Mouse (Mus musculus): ENCODE data around the gene Def8.

Gene Def8

DNA sequence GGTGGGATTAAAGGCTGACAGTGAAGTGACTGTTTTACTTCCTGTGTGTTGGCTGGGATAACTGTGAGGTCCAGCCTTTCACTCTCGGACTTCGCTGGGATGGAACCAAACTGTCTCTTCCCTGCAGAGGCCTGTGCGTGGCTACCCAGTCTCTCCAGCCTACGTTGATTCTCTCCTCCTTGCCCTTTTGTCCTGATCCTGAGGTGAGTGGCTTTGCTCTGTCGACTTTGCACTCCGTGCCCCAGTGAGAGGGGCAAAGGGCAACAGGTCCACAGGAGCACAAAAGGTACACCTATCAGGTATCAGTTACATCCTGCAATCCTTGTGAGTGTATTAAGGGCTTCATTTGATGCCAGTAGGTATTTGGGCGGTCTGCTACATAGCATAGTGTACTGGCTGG is at the start of gene Def8:
Def8 (plus strand) TSS at position 87 of the 400 bp plus-strand sequence.
- DNase-seq: no peak

DNA sequence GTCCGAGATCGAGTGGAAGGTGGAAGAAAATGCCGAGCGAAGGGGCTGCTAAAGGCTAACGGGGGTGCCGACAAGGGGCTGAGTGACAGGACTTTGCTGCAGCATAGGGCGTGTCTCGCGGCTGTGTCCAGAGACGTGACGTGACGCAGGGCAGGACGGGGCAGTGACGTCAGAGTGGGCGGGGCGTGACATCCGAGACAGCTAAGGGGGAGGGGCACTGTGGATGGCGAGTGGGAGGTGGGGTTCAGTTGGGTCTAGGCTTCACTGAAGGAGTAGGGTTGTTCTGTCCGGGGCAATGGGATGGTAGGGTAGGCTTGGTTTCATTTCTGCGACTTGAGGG is 49.1 kb upstream of the Def8 start:
- DNase-seq: peak; percentile 95 to 97

DNA sequence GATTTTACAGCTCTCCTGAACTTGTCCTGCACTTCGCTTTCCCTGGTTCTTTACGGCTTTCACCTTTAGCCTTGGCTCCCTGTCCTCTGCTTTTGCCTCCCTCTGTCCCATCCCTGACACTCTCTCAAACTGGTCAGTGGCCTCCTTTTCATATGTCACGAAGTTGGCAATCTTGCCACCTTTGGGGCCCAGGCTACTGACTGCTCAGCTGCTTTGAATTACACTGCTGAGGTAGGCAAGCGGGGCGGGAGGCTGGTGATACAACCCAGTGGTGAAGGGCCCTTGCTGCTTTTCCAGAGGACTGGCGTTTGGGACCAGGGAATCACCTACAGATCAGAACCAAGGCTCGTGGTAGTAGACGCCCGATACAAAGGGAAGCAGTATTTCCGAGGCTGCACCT is 47.6 kb upstream of the Def8 start:
- DNase-seq: no peak

DNA sequence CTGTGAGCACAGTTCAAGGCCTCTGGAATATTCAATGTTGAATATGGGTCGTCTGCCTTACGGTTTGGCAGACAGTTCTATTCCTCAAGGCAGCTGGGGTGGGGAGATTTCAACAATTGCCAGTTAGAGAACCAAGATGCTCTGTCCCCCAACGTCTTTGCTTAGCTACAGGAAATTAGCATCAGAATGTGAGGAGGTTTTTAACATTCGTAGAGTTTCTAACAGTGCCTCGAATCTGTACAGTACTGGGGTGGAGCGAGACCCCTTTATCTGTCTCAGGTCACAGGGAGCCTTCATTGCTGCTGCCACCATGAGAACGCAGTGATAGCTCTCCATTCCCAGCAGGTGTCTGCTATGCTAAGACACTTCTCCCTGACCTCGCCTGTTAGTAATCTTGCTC is 47.2 kb upstream of the Def8 start:
- no peak for DNase-seq

DNA sequence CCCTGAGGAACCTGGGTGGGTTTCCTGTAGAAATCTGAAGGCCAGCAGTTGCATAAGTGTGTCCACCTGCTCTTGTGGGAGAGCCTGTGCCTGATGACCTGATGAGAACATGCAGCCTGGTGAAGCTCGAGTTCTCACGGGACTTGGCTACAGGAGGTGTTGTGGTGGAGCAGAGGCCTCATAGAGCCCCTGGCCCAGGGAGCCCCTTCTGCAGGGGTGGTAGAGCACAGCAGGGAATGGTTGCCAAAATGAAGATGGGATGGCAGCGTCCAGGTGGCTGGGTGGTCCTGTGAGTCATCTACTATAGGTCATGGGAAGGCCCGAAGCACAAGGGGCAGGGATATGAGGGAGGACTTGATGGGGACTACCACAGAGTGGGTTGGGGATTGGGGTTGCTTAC is 41.6 kb upstream of the Def8 start:
- DNase-seq: no peak

DNA sequence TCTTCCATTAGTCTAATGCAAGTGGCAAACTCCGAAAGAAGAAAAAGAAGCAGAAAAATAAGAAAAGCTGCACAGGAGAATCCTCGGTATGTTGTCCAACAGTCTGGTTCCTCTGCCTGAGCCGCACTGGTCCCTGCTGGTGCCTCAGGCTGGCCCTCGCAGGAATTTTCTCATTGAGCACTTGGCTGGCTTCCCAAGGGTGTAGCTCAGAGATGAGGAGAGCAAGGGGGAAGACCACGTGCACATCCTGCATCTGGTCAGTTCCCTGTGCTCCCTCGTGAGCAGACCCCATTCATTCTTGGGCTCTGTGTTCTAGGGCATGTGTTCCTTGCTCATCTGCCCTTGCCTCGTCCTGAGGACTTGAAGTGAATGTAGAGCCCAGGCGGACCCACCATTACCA is 40.8 kb upstream of the Def8 start:
- DNase-seq: no peak

DNA sequence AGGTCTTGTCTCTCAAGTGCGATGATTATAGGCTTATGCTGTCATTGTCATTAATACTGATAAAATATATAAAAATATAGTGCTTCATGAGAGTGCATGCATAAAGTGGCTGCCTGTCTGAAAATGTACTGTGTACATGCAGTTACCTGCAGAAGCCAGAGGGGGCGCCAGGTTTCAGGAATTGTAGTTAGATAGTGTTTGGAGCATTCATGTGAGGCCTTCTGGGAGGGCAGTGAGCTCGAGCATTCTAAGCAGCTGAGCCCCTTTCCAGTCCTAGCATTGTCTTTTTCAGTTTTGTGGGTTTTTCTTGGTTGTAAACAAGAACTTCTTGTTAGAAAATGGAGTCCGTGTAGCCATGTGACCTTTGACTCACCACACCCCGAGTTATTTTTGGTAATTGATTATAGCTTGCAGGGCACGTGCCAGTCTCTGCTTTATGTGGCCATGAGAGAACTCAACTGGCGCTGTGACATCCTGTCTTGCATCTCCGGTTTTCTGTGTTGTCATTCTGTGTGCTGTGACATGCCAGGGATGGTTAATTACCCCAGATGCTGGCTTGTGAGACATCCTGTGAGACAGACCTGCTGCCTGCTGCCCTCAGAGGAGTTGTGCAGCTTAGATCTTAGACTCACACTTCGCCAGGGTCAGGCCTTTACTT is 38.3 kb upstream of the Def8 start:
- peak in 1 of 2 experiments; percentile 41 for DNase-seq

DNA sequence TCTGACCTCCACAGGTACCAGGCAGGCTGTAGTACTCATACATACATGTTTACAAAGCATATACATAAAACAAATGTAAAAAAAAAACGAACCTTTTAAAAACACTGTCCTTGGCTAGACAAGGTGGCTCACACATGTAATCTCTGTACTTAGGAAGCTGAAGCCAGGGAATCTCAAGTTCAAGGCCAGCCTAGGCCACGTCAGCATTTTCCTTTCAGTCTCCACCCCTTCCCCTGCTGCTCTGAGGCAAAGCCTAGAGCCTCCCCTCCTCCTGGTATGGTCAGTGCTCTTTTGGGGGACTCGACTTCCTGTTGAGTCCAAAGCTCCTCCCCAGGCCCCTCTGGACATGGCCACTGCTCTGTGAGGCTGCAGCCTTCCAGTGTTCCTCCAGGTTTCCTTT is 36.3 kb upstream of the Def8 start:
- DNase-seq: no peak

DNA sequence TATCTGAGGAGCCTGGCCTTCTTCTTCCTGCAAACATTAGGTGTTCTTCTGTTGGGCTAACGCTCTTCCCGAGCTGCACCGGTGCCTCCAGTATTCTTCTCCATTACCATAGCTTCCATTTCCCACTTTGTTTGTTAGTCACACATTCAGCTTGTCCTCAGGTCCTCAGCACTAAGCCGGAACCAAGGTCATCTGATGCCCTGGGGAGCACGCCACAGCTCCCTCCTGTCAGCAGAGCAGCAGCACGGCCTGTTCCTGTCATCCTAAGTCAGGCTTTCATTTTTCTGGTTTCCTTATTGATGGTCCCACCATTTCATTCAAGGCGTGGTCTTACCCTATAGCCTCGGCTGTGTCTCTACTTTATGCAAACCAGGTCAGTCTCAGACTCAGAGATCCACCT is 35.5 kb upstream of the Def8 start:
- no peak for DNase-seq

DNA sequence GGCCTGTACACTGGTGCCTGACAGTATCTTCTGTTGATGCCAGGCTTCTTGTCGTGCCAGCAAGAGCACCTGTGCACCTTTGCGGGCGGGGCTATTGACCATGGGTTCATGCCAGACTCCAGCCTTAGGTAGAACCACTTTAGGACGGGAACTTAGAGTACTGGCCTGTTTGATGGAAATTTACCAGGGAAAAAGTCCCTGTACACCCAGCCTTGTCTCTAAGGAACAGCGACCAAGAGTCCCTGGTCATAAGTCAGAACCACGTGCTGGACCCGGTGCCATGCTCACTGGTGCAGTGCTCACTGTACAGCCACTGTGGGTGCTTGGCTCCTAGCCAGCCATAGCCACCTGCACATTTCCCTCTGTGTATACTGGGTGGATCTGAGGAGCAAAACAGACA is 34.3 kb upstream of the Def8 start:
- no peak for DNase-seq

DNA sequence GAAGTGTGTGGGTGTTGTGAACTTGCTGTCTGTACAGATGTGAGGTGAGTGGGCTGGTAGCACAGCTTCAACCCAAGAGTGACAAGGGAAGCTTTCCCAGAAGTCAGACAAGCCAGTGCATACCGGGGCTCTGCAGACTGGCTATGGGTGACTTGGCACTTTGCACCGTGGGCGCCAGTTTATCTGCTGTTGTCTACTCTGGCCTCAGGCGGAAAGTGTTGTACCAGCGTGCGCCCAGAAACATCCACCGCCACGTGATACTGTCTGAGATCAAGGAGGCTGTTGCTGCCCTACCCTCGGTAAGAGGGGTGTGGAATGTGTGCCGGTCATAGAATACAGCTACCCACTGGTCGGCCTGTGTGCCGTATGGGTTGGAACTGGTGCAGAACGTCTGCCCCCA is 25.0 kb upstream of the Def8 start:
- DNase-seq: no peak

DNA sequence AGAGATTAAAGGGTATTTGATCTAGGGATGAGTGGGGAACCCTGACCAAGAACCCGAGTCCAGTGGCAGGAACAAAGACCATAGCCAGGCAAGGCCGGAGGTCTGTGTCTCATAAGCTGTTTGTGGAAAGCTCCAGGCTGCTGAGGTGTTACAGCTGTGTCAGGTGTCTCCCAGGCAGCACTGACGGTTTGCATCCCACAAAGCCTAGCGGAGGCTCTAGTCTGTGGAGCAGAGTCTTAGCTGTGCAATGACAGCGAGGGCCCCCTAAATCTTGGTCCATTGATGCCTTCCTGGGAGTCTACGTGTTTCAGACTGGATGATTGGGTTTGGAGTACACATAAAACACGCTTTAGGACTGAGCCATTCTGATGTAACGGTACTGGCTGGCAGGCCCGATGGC is 21.4 kb upstream of the Def8 start:
- no peak for DNase-seq

DNA sequence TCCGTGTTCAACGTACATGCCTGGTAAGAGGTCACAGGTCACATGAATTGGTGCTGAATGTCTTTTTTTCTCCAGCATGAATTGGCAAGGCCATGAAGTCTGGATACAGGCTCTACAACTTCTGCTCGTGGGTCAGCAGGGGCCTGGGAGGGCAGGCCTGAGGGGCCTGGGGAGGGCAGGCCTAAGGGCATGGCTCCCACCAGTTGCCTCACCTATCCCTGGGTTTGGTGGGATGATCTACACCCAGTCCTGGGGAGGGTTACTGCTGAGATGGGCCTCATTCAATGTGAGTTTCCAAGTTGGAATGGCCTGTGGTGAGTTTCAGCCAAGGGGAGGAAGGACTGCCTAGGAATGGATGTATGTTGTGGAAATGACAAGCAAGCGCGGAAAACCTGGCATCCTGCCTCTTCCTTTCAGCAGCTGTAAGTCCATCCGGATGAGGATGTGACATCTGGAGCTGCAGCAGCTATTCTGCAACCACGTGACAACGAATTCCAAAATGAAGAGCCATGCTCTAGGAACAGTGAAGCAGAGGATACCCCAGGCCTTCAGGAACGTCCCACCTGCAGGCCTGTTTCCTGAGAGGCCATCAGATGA is 20.5 kb upstream of the Def8 start:
- DNase-seq: no peak

DNA sequence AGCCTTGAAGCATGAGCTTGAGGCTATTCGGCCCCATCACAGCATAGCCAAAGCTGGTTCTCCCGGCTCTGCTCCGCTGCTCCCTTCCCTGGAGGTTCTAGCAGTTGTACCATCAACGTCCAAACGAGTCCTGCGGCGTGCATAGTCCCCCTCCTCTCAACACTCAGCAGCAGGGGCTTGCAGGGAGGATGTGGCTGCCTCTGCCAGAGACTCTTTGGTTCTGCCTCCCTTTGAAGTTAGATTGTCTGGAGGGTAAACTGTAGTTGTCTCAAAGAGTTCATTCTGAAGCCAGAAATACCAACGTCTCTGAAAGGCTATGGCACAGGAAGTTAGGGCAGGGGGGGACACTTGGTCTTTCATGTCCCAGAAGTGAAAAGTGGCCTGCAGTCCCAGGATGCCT is 18.8 kb upstream of the Def8 start:
- no peak for DNase-seq

DNA sequence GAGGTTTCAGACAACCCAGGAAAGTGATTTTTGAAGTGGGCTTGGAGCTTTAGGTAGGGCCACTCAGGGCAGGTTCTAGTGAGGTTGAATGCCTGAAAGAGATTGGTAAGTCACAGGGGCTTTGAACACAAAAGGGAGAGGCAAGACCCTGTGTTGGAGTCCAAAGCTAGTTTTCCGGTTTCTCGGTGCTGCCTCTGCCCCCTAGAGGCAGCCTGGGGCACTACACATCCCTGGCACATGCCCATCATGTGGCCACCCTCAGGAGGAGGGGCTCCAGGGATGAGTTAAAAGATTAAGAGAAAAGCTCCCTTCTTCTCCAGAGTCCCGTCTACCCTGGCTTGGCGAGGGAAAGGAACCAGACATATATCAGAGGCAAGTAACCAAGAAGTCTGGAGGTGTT is 16.5 kb upstream of the Def8 start, which contains the start of gene Mc1r:
Mc1r (plus strand) TSS at position 322 of the 400 bp plus-strand sequence.
- DNase-seq: peak; percentile 61 to 76

DNA sequence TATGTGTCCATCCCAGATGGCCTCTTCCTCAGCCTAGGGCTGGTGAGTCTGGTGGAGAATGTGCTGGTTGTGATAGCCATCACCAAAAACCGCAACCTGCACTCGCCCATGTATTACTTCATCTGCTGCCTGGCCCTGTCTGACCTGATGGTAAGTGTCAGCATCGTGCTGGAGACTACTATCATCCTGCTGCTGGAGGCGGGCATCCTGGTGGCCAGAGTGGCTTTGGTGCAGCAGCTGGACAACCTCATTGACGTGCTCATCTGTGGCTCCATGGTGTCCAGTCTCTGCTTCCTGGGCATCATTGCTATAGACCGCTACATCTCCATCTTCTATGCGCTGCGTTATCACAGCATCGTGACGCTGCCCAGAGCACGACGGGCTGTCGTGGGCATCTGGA is 15.7 kb upstream of the Def8 start:
- no peak for DNase-seq

DNA sequence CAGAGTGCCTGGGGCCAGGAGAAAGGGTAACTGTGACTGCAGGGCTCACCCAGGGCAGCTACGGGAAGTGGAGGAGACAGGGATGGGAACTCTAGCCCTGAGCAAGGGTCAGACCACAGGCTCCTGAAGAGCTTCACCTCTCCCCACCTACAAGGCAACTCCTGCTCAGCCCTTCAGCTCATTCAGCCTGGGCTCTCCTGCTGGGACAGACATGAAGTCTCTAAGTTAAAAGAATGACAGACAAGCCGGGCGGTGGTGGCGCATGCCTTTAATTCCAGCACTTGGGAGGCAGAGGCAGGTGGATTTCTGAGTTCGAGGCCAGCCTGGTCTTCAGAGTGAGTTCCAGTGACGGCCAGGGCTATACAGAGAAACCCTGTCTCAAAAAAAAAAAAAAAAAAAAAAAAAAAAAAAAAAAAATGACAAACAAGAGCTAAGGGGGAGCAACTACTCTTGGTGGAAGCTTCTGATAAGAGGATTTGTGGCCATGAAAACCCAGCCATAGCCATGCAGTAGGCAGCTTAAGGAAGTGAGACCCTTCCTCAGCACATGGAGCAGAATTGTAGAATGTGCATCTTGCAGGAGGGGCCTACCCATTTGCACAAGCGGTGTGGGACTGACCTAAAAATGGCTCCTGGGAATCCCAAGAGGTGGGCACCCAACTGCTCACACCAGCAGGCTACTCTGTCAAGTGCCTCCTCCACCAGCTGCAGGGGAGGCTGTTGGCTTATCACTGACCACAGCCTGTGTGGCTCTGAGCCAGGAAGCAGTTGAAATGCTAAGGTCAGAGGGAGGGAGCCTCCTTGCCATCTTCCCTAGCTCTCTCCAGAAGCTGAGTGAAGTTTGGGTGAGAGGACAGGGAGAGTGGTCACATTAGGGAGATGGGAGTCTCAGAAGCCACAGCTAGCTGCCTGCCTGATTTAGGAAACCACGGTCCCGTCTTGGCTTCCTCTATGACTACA is 14.5 kb upstream of the Def8 start:
- DNase-seq: no peak

DNA sequence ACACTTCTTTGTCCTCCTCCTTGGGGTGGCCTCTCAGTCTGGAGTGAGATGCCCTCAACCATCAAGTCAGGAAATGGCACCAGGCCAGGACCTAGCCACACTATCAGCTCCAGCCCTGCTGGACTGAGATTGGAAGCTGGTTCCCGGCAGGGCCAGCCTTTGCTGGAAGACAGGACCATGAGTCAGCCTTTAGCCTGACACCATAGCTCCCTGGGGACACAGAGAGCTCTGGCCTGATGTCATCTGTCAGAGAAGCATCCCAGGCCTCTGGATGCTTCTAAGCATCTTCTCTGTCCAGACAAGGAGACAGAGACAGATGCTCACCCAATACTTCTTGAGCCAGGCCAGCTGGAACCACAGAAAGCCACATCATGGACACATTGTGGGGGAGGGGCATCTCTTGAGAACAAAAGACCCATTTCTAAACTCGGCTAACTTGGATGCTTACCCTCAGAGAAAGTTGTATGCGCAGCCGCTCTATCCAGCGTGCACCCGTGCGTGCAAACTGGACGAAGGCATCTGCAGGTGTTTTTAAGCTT is 13.2 kb upstream of the Def8 start:
- no peak for DNase-seq

DNA sequence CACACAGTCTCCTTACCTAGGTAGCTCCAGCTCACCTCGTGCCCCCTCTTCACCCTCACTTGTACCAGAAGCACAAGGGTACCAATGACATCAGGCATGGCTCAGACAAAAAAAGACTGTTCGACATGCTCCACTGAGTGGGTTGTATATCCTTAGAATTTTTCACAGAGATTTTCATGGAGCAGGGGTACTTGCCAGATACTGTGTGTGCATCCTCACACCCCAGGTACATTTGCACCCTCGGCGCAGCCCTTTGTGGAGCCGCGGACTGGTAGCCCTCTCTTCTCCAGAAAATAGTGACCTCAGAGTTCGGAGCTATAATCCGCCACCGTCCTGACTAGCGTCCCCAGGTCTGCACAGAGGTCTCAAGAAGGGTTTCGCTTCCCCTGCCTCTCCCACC is 12.5 kb upstream of the Def8 start:
- DNase-seq: no peak

DNA sequence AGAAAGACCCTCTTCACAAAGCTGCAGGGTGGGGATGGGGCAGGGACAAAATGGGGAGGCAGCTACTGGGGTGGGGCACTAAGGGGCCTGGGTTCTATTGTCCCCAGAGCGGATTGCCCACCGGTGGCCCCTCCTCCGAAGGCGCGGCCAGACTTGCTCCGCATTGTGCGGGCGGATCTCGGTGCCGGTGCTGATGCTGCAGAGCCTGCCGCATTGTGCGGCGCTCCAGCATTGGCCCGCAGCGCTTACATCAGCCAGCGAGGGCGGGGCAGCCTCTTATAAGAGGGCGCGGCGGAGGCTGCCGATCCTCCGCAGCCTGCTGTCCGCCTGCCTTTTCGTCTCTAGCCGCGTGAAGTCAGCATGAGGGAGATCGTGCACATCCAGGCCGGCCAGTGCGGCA is 12.1 kb upstream of the Def8 start, which contains the start of gene Tubb3:
Tubb3 (plus strand) TSS at position 179 of the 400 bp plus-strand sequence.
- peak; percentile 38 to 49 for DNase-seq

DNA sequence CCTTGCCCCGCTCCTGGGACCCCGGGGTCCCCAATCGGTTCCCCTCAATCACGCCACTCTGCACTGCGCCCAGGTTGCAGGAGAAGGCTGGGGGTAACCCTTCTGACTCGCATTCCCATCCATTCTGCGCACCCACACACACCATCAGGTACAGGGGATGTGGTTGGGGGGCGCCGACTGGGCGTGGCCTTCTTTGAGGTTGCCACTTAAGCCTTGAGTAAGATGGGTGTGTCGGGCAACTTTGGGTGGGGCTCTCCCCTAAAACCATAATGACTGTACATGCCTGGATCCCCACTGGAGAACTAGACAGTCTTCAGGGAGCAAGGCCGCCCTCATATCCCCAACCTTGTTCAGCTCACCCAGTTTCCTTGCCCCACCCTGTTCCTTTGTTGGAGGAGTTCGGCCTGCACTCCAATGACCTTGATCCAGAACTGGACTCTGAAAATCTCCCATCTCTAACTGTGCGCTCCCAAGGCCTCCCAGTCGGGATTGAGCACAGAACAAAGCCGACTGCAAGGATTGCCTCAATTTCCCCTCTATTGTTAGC is 11.5 kb upstream of the Def8 start:
- DNase-seq: no peak

DNA sequence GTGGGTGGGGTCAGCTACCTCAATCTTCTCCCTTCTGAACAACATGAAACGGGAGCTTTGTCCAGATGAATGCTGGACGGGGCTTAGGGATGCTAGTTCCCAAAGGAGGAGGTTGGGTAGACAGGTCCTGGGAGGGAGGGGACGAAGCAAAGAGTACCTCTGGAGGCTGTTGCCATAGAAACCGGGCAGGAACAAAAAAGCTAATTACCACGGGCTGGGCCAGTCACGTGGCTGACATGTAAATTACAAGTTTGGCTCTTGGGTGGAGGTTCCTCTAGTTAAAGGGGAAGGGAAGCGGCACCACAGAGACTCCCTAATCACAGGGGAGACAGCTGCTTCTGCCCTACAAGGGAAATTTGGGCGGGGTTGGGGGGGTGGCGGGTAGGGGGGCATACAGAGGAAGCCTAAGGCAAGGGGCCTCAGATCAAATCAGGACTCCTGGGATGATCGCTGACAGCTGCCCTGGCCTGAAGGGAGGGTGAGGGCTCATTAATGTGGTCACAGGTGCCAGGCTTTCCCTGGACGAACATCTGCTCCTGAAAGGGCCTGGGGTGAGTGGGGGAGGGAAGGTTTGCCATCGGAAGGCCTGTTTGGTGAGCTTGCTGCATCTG is 10.7 kb upstream of the Def8 start:
- no peak for DNase-seq

DNA sequence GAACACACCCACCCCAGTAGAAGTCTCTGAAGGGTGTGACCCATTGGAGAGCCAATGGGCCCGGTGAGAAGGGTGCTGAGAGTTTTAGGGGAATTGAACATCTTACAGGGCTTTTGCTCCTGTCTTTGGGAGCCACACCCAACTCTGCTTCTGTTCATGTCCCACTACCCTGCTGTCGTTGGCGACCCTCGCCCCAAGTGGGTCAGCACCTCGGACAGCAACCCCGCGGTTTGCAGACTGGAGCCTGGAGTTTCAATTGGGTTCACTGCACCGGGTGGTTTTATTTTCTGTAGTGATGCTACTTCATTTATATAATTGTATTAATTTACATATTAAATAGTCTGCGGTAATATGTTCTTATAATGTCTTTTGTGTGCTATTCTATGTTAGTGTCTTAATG is 9.1 kb upstream of the Def8 start:
- no peak for DNase-seq
